Mouse (Mus musculus) embryonic facial prominence, embryonic 12.5 days (tissue): ENCODE results near the gene Pdlim5. TPM values are rescaled to one million over a fixed set of nuclear protein-coding genes. Genes with fewer than 3 reads are reported as not detected.
A peak's percentile ranks its signal among the peaks of the same experiment; 100 is the strongest.

Source experiments
- ATAC-seq: fragments of 200-750 bp; cut with Nextera tagmentation; 2 replicates; pipeline ENCODE4 v1.8.0; 2017; ENCODE audit not compliant: insufficient number of reproducible peaks, insufficient read depth, low FRiP score, low TSS enrichment
- H3K27ac ChIP-seq: fragments of 300-500 bp; sonication (generic); 2 replicates; pipeline ENCODE4 v1.5.1; 2016; ENCODE audit warnings: mild to moderate bottlenecking
- H3K27me3 ChIP-seq: fragments of 300-500 bp; sonication (generic); 2 replicates; pipeline ENCODE4 v1.6.1; 2016; ENCODE audit warnings: mild to moderate bottlenecking, moderate library complexity
- H3K36me3 ChIP-seq: fragments of 300-500 bp; sonication (generic); 2 replicates; pipeline ENCODE4 v1.6.1; 2016; ENCODE audit warnings: mild to moderate bottlenecking
- H3K4me1 ChIP-seq: fragments of 300-500 bp; sonication (generic); 2 replicates; pipeline ENCODE4 v1.6.1; 2016
- H3K4me2 ChIP-seq: fragments of 300-500 bp; sonication (generic); replicated peaks from 2 replicates; pipeline ENCODE4 v1.6.1; 2016; ENCODE audit warnings: mild to moderate bottlenecking, moderate library complexity
- H3K4me3 ChIP-seq: fragments of 300-500 bp; sonication (generic); 2 replicates; pipeline ENCODE4 v1.5.1; 2016; ENCODE audit warnings: mild to moderate bottlenecking
- H3K9ac ChIP-seq: fragments of 300-500 bp; sonication (generic); 2 replicates; pipeline ENCODE4 v1.6.1; 2016; ENCODE audit warnings: mild to moderate bottlenecking, moderate library complexity
- H3K9me3 ChIP-seq: fragments of 300-500 bp; sonication (generic); 2 replicates; pipeline ENCODE4 v1.6.1; 2016; ENCODE audit warnings: mild to moderate bottlenecking, moderate library complexity
- WGBS: fragments of 180-500 bp; shearing (Covaris S2); methylation state at CpG from one replicate; pipeline ENCODE4 v1.1.7; 2016; 5-methylcytosine and 5-hydroxymethylcytosine counted together
- polyA plus RNA-seq: library from polyadenylated mRNA; unstranded; fragments of >200 nt; fragmentation: Nextera tagmentation; extraction: Ambion mirVana; gene quantifications from 2 replicates; pipeline ENCODE4 v1.2.1, GENCODE M21; 2016

The Pdlim5 gene
- polyA plus RNA-seq, 1 experiment from 2014 or later, result 16.2 TPM

- H3K36me3 ChIP-seq, result no peaks in the 10 kb centered on the region
- H3K4me1 ChIP-seq, result no peaks in the 10 kb centered on the region
- ATAC-seq, result no peak
- H3K9ac ChIP-seq, result no peak overlapping the region
- H3K4me3 ChIP-seq, result no peak overlapping the region
- 71% methylated on average over 7 of the region's 7 CpGs for WGBS
- no peak overlapping the region for H3K27ac ChIP-seq
- no peaks in the 10 kb centered on the region for H3K27me3 ChIP-seq
- H3K9me3 ChIP-seq, result no peaks in the 10 kb centered on the region
- H3K4me2 ChIP-seq, result no peak overlapping the region
These were observed 101.9 kb downstream of the Pdlim5 start for GRCm38 (mm10) chr3:142293561-142293960.

- no peak overlapping the region for H3K4me3 ChIP-seq
- no peak overlapping the region for H3K4me2 ChIP-seq
- no peaks in the 10 kb centered on the region for H3K36me3 ChIP-seq
- no peaks in the 10 kb centered on the region for H3K9me3 ChIP-seq
- H3K4me1 ChIP-seq, result peaks cover 11% of the 10 kb centered on the region
- H3K27ac ChIP-seq, result no peak overlapping the region
- 46% methylated on average over 9 of the region's 9 CpGs for WGBS
- ATAC-seq, result 0 out of 2 replicates have a peak, but pooled peaks have one; percentile 83
- H3K27me3 ChIP-seq, result no peaks in the 10 kb centered on the region
- no peak overlapping the region for H3K9ac ChIP-seq
These were observed 112.8 kb downstream of the Pdlim5 start for GRCm38 (mm10) chr3:142282706-142283105.

- Histone ChIP-seq H3K27ac (no peak overlapping the region), H3K9me3 (no peaks in the 10 kb centered on the region), H3K9ac (no peak overlapping the region), H3K4me1 (peaks cover 11% of the 10 kb centered on the region), H3K4me2 (no peak overlapping the region), H3K27me3 (0 out of 2 replicates have a peak, but pooled peaks cover 4% of the 10 kb centered on the region), H3K36me3 (no peaks in the 10 kb centered on the region), H3K4me3 (no peak overlapping the region)
- WGBS, result 86% methylated on average over 7 of the region's 7 CpGs
- 0 out of 2 replicates have a peak, but pooled peaks have one; percentile 22 for ATAC-seq
These were observed 113.8 kb downstream of the Pdlim5 start for GRCm38 (mm10) chr3:142281656-142282055.

- peak; percentile 44; the same call in 1 of the 2 replicates for ATAC-seq
- Histone ChIP-seq H3K4me2 (no peak overlapping the region), H3K27ac (no peak overlapping the region), H3K9me3 (no peaks in the 10 kb centered on the region), H3K4me3 (no peak overlapping the region), H3K9ac (no peak overlapping the region), H3K27me3 (0 out of 2 replicates have a peak, but pooled peaks cover 4% of the 10 kb centered on the region), H3K4me1 (peaks cover 11% of the 10 kb centered on the region), H3K36me3 (no peaks in the 10 kb centered on the region)
- 32% methylated on average over 1 of the region's 1 CpGs for WGBS
These were observed 114.4 kb downstream of the Pdlim5 start for GRCm38 (mm10) chr3:142281093-142281445.

GRCm38 (mm10) chr3:142280366-142281092 is 115.0 kb downstream of the Pdlim5 start:
- 0 out of 2 replicates have a peak, but pooled peaks cover 4% of the 10 kb centered on the region for H3K27me3 ChIP-seq
- peaks cover 11% of the 10 kb centered on the region for H3K4me1 ChIP-seq
- no peaks in the 10 kb centered on the region for H3K9me3 ChIP-seq
- no peak overlapping the region for H3K9ac ChIP-seq
- no peaks in the 10 kb centered on the region for H3K36me3 ChIP-seq
- ATAC-seq, result no peak
- no peak overlapping the region for H3K4me3 ChIP-seq
- H3K4me2 ChIP-seq, result no peak overlapping the region
- H3K27ac ChIP-seq, result no peak overlapping the region
- WGBS, result 60% methylated on average over 6 of the region's 6 CpGs

GRCm38 (mm10) chr3:142279011-142279410 is 116.5 kb downstream of the Pdlim5 start:
- Histone ChIP-seq H3K9ac (no peak overlapping the region), H3K36me3 (no peaks in the 10 kb centered on the region), H3K9me3 (no peaks in the 10 kb centered on the region), H3K27me3 (0 out of 2 replicates have a peak, but pooled peaks cover 4% of the 10 kb centered on the region), H3K27ac (no peak overlapping the region), H3K4me2 (no peak overlapping the region), H3K4me3 (no peak overlapping the region), H3K4me1 (peaks cover 11% of the 10 kb centered on the region)
- no peak for ATAC-seq
- 96% methylated on average over 3 of the region's 3 CpGs for whole genome bisulfite sequencing

- Histone ChIP-seq H3K4me1 (peaks cover 11% of the 10 kb centered on the region), H3K27ac (no peak overlapping the region), H3K4me3 (no peak overlapping the region), H3K9me3 (no peaks in the 10 kb centered on the region), H3K4me2 (no peak overlapping the region), H3K27me3 (0 out of 2 replicates have a peak, but pooled peaks cover 4% of the 10 kb centered on the region), H3K36me3 (no peaks in the 10 kb centered on the region), H3K9ac (no peak overlapping the region)
- ATAC-seq, result no peak
- WGBS, result 74% methylated on average over 3 of the region's 3 CpGs
These were observed 119.0 kb downstream of the Pdlim5 start for GRCm38 (mm10) chr3:142276506-142276905.

- Histone ChIP-seq H3K9me3 (no peaks in the 10 kb centered on the region), H3K4me1 (peaks cover 8% of the 10 kb centered on the region; the same call in 1 of the 2 replicates), H3K4me2 (no peak overlapping the region), H3K36me3 (no peaks in the 10 kb centered on the region), H3K27ac (no peak overlapping the region), H3K27me3 (0 out of 2 replicates have a peak, but pooled peaks cover 4% of the 10 kb centered on the region), H3K4me3 (no peak overlapping the region), H3K9ac (no peak overlapping the region)
- ATAC-seq, result no peak
- WGBS, result 5% methylated on average over 1 of the region's 1 CpGs
These were observed 120.5 kb downstream of the Pdlim5 start for GRCm38 (mm10) chr3:142274993-142275392.

- H3K27me3 ChIP-seq, result 0 out of 2 replicates have a peak, but pooled peaks cover 4% of the 10 kb centered on the region
- peaks cover 8% of the 10 kb centered on the region; the same call in 1 of the 2 replicates for H3K4me1 ChIP-seq
- no peak overlapping the region for H3K27ac ChIP-seq
- no peak overlapping the region for H3K4me2 ChIP-seq
- no peaks in the 10 kb centered on the region for H3K36me3 ChIP-seq
- no peaks in the 10 kb centered on the region for H3K9me3 ChIP-seq
- no peak overlapping the region for H3K9ac ChIP-seq
- H3K4me3 ChIP-seq, result no peak overlapping the region
- 79% methylated on average over 3 of the region's 3 CpGs for WGBS
- ATAC-seq, result no peak
These were observed 121.0 kb downstream of the Pdlim5 start for GRCm38 (mm10) chr3:142274451-142274850.

- Histone ChIP-seq H3K4me1 (peaks cover 8% of the 10 kb centered on the region; the same call in 1 of the 2 replicates), H3K4me2 (no peak overlapping the region), H3K4me3 (no peak overlapping the region), H3K9me3 (no peaks in the 10 kb centered on the region), H3K9ac (no peak overlapping the region), H3K27me3 (0 out of 2 replicates have a peak, but pooled peaks cover 4% of the 10 kb centered on the region), H3K27ac (no peak overlapping the region), H3K36me3 (no peaks in the 10 kb centered on the region)
- ATAC-seq, result no peak
- 84% methylated on average over 6 of the region's 6 CpGs for WGBS
These were observed 122.2 kb downstream of the Pdlim5 start for GRCm38 (mm10) chr3:142273265-142273664.

GRCm38 (mm10) chr3:142256371-142256770 is 139.1 kb downstream of the Pdlim5 start:
- Histone ChIP-seq H3K4me1 (no peaks in the 10 kb centered on the region; the same call in 1 of the 2 replicates), H3K9me3 (no peaks in the 10 kb centered on the region), H3K36me3 (no peaks in the 10 kb centered on the region), H3K27me3 (no peaks in the 10 kb centered on the region), H3K4me2 (no peak overlapping the region), H3K27ac (no peak overlapping the region), H3K9ac (no peak overlapping the region), H3K4me3 (no peak overlapping the region)
- 26% methylated on average over 2 of the region's 2 CpGs for WGBS
- ATAC-seq, result no peak

- Histone ChIP-seq H3K36me3 (no peaks in the 10 kb centered on the region), H3K9ac (no peak overlapping the region), H3K27ac (no peak overlapping the region), H3K27me3 (no peaks in the 10 kb centered on the region), H3K9me3 (no peaks in the 10 kb centered on the region), H3K4me3 (no peak overlapping the region), H3K4me1 (no peaks in the 10 kb centered on the region; the same call in 1 of the 2 replicates), H3K4me2 (no peak overlapping the region)
- WGBS, result 76% methylated on average over 1 of the region's 1 CpGs
- ATAC-seq, result no peak
These were observed 143.4 kb downstream of the Pdlim5 start for GRCm38 (mm10) chr3:142252086-142252485.
